Mouse (Mus musculus) lung, postnatal 0 days (tissue): ENCODE data around the gene Ccdc9b. TPM values are rescaled to one million over a fixed set of nuclear protein-coding genes. Genes with fewer than 3 reads are reported as not detected.

Experiments
- ATAC-seq: fragments of 200-750 bp; cut with Nextera tagmentation; 2 replicates; pipeline ENCODE4 v1.8.0; 2017; ENCODE audit warnings: moderate library complexity
- DNase-seq: peaks from one replicate; pipeline ENCODE4 v3.0.0-alpha.2; 2016; ENCODE audit warnings: low spot score
- H3K27ac ChIP-seq: fragments of 300-500 bp; sonication (generic); 2 replicates; pipeline ENCODE4 v1.5.1; 2014; ENCODE audit warnings: antibody characterized with exemption, mild to moderate bottlenecking, low read length, mixed read lengths
- H3K27me3 ChIP-seq: fragments of 300-500 bp; sonication (generic); replicated peaks from 2 replicates; pipeline ENCODE4 v1.6.1; 2014; ENCODE audit warnings: low read length, mixed read lengths; ENCODE audit not compliant: insufficient read depth
- H3K36me3 ChIP-seq: fragments of 300-500 bp; sonication (generic); 2 replicates; pipeline ENCODE4 v1.6.1; 2014; ENCODE audit warnings: low read length, mixed read lengths; ENCODE audit not compliant: insufficient read depth
- H3K4me1 ChIP-seq: fragments of 300-500 bp; sonication (generic); 2 replicates; pipeline ENCODE4 v1.6.1; 2014; ENCODE audit warnings: antibody characterized with exemption, low read depth, low read length, mixed read lengths; ENCODE audit not compliant: insufficient read depth
- H3K4me2 ChIP-seq: fragments of 300-500 bp; sonication (generic); replicated peaks from 2 replicates; pipeline ENCODE4 v1.6.1; 2014; ENCODE audit warnings: low read depth, mild to moderate bottlenecking, low read length, moderate library complexity, mixed read lengths
- H3K4me3 ChIP-seq: fragments of 300-500 bp; sonication (generic); 2 replicates; pipeline ENCODE4 v1.5.1; 2014; ENCODE audit warnings: low read depth, low read length
- H3K9ac ChIP-seq: fragments of 300-500 bp; sonication (generic); replicated peaks from 2 replicates; pipeline ENCODE4 v1.6.1; 2014; ENCODE audit warnings: low read depth, mild to moderate bottlenecking
- H3K9me3 ChIP-seq: fragments of 300-500 bp; sonication (generic); 2 replicates; pipeline ENCODE4 v1.6.1; 2016; ENCODE audit warnings: low read length, mixed read lengths
- CTCF ChIP-seq: IDR thresholded peaks from 2 replicates; pipeline ENCODE4 v1.5.1; 2016; ENCODE audit warnings: antibody characterized with exemption, mild to moderate bottlenecking
- EP300 ChIP-seq: IDR thresholded peaks from 2 replicates; pipeline ENCODE4 v1.6.1; 2016; ENCODE audit warnings: antibody characterized with exemption, mild to moderate bottlenecking, control low read depth
- WGBS: fragments of 180-500 bp; shearing (Covaris S2); extraction: QIAGEN DNeasy Blood & Tissue Kit; methylation state at CpG from one replicate; pipeline ENCODE4 v1.1.7; 2014; 5-methylcytosine and 5-hydroxymethylcytosine counted together
- polyA plus RNA-seq: library from polyadenylated mRNA; unstranded; fragments of >200 nt; fragmentation: Nextera tagmentation; extraction: Ambion mirVana; gene quantifications from 2 replicates; pipeline ENCODE4 v1.2.1, GENCODE M21; 2015

The Ccdc9b gene
- polyA plus RNA-seq, 1 experiment from 2014 or later, result 4.7 TPM

GRCm38 (mm10) chr2:118802542-118803118 lies 40.2 kb upstream of the Ccdc9b start:
- 67% methylated on average over 4 of the region's 4 CpGs for WGBS
- no peak for ATAC-seq
- Histone ChIP-seq H3K4me2 (no peak overlapping the region), H3K27ac (no peak overlapping the region), H3K4me3 (no peak overlapping the region), H3K36me3 (no peaks in the 10 kb centered on the region), H3K4me1 (no peaks in the 10 kb centered on the region), H3K9me3 (no peaks in the 10 kb centered on the region), H3K27me3 (no peaks in the 10 kb centered on the region), H3K9ac (no peak overlapping the region)
- DNase-seq, result no peak
- TF ChIP-seq CTCF, result no peak
- no peak for TF ChIP-seq EP300

GRCm38 (mm10) chr2:118793636-118794035 lies 31.2 kb upstream of the Ccdc9b start:
- no peak overlapping the region for H3K9ac ChIP-seq
- H3K9me3 ChIP-seq, result no peaks in the 10 kb centered on the region
- DNase-seq, result no peak
- no peak for ATAC-seq
- no peak for TF ChIP-seq CTCF
- TF ChIP-seq EP300, result no peak
- peaks cover 8% of the 10 kb centered on the region; the same call in 1 of the 2 replicates for H3K4me1 ChIP-seq
- H3K4me3 ChIP-seq, result no peak overlapping the region
- H3K27ac ChIP-seq, result no peak overlapping the region
- WGBS, result 70% methylated on average over 4 of the region's 4 CpGs
- H3K4me2 ChIP-seq, result no peak overlapping the region
- H3K36me3 ChIP-seq, result no peaks in the 10 kb centered on the region
- H3K27me3 ChIP-seq, result no peaks in the 10 kb centered on the region

- Histone ChIP-seq H3K9ac (no peak overlapping the region), H3K4me3 (no peak overlapping the region), H3K4me1 (peaks cover 8% of the 10 kb centered on the region; the same call in 1 of the 2 replicates), H3K4me2 (no peak overlapping the region), H3K9me3 (no peaks in the 10 kb centered on the region), H3K27me3 (no peaks in the 10 kb centered on the region), H3K27ac (no peak overlapping the region), H3K36me3 (no peaks in the 10 kb centered on the region)
- ATAC-seq (no peak), DNase-seq (no peak)
- WGBS, result 90% methylated on average over 4 of the region's 4 CpGs
- TF ChIP-seq EP300 (no peak), CTCF (no peak)
These were observed 29.8 kb upstream of the Ccdc9b start for GRCm38 (mm10) chr2:118792259-118792613.

GRCm38 (mm10) chr2:118791591-118792258 lies 29.3 kb upstream of the Ccdc9b start:
- no peak for ATAC-seq
- H3K27me3 ChIP-seq, result no peaks in the 10 kb centered on the region
- peaks cover 8% of the 10 kb centered on the region; the same call in 1 of the 2 replicates for H3K4me1 ChIP-seq
- WGBS, result 93% methylated on average over 26 of the region's 26 CpGs
- H3K9me3 ChIP-seq, result no peaks in the 10 kb centered on the region
- no peaks in the 10 kb centered on the region for H3K36me3 ChIP-seq
- H3K9ac ChIP-seq, result no peak overlapping the region
- H3K4me2 ChIP-seq, result no peak overlapping the region
- no peak for TF ChIP-seq CTCF
- TF ChIP-seq EP300, result no peak
- no peak overlapping the region for H3K27ac ChIP-seq
- DNase-seq, result no peak
- H3K4me3 ChIP-seq, result no peak overlapping the region

GRCm38 (mm10) chr2:118790551-118791525 lies 28.4 kb upstream of the Ccdc9b start:
- H3K4me1 ChIP-seq, result peaks cover 8% of the 10 kb centered on the region; the same call in 1 of the 2 replicates
- peak overlapping the region; percentile 8; the same call in 1 of the 2 replicates for H3K4me3 ChIP-seq
- ATAC-seq, result peak; percentile 88
- H3K9me3 ChIP-seq, result no peaks in the 10 kb centered on the region
- no peak for TF ChIP-seq EP300
- peak; percentile 90 for TF ChIP-seq CTCF
- H3K27ac ChIP-seq, result no peak overlapping the region
- 17% methylated on average over 44 of the region's 44 CpGs for WGBS
- H3K27me3 ChIP-seq, result no peaks in the 10 kb centered on the region
- DNase-seq, result peak; percentile 89
- no peaks in the 10 kb centered on the region for H3K36me3 ChIP-seq
- H3K9ac ChIP-seq, result no peak overlapping the region
- H3K4me2 ChIP-seq, result peak overlapping the region; percentile 45

GRCm38 (mm10) chr2:118790221-118790550 lies 27.7 kb upstream of the Ccdc9b start:
- Histone ChIP-seq H3K4me3 (no peak overlapping the region), H3K9ac (no peak overlapping the region)
- no peak for ATAC-seq

More at GRCm38 (mm10) chr2:118790221-118790550, 27.7 kb upstream of the Ccdc9b start:
- Histone ChIP-seq H3K4me1 (peaks cover 8% of the 10 kb centered on the region; the same call in 1 of the 2 replicates), H3K27ac (no peak overlapping the region), H3K9me3 (no peaks in the 10 kb centered on the region), H3K36me3 (no peaks in the 10 kb centered on the region), H3K4me2 (peak overlapping the region; percentile 45), H3K27me3 (no peaks in the 10 kb centered on the region)
- 61% methylated on average over 12 of the region's 12 CpGs for WGBS
- DNase-seq, result no peak
- TF ChIP-seq EP300, result no peak
- TF ChIP-seq CTCF, result no peak
